Mouse (Mus musculus) spleen, postnatal 36 days (tissue): ENCODE measurements at regions not wholly inside any gene's neighbourhood (a gene's known extent, or its start where the extent isn't known, plus 50 kb on each side); places are given as distances from the start of the nearest gene placed in this dataset.

Experiments used
- DNase-seq, 2 experiments: peaks; one replicate each; pipeline ENCODE4 v3.0.0; 2022; ENCODE audit warnings: low spot score in 2 of 2, mixed read lengths in 1 of 2

DNA sequence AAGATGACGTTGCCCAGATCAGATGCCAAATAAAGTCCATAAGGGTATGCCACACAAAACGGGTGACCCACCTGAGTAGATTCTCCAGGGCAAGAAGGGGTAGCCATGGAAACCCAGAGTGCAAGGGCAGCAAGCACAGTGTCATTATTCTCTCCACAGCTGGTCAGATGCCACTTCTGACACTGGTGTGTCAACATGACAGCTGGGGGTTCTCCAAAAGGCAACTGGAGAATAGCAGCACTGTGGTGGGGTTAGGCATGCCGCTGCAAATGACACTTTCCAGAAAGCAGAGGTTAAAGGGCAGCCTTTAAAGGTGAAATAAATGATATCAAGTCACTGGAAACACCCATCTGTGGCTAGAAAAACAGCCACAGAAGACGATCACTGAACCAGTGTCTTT is 70.8 kb upstream of the Thbs2 start:
- DNase-seq: no peak

DNA sequence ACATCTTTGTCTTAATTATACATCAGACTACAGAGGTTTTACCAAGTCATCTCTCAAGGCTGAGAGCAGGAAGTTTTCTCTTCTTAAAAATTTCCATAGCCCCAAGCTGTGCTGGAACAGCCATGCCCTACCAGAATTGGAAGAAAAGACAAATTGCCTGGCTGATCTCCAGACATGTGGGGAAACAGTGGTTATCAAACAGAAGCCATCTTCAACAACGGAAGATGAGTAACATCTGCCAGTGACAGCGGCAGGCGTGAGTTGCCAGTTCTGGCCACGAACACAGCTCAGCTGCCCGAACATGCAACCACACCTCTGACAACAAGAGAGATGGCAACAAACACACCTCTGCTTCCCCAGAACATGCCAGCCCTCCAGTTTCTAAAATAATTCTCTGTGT is 59.1 kb upstream of the Thbs2 start:
- peak in 1 of 2 experiments; percentile 4 for DNase-seq

DNA sequence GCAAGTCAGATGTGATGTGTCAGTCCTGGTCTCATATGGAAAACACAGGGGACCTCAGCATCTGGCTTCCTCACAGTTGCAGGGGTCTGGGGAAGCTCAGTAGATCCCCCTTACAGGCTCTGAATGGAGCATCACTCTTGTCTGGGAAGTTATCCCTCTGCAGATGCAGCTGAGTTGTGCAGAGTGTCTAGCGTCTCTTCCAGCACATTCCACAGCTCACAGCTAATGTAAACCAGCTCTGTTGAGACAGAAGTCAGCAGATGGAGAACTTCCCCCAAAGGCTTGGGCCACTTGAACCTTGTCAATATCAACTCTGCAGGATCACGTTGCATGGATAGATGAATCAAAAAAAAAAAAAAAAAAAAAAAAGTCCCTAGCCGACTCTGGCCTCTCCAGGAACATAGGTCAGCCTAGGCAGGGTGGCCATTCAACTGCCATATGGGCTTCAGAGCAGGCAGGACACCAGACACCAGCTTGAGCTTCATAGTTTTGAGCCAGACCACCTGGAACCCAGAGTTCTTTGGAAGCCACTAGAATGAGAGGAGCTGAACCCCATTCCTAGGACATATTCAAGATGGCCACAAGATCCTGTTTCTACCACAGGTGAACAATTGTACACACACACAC is 56.6 kb upstream of the Thbs2 start:
- DNase-seq: peak in 1 of 2 experiments; percentile 7

DNA sequence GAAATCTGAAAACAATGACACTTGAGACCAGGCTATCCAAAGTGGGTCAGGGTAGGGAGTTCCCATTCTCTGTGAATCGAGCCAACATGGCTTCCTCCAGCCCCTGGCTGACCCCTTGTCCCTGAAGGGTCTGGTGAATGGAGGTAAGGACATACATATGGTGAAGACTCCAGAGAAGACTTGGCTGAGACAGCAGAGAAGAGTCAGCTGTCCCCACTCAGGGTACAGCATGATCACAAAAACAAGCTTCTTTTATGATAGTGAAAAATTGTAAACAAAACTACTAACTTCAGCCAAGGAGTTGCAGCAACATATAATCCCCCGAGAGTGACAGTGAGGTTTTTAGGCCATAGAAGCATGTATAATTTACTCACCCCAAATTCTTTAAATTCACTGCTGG is 55.2 kb upstream of the Thbs2 start:
- no peak for DNase-seq

DNA sequence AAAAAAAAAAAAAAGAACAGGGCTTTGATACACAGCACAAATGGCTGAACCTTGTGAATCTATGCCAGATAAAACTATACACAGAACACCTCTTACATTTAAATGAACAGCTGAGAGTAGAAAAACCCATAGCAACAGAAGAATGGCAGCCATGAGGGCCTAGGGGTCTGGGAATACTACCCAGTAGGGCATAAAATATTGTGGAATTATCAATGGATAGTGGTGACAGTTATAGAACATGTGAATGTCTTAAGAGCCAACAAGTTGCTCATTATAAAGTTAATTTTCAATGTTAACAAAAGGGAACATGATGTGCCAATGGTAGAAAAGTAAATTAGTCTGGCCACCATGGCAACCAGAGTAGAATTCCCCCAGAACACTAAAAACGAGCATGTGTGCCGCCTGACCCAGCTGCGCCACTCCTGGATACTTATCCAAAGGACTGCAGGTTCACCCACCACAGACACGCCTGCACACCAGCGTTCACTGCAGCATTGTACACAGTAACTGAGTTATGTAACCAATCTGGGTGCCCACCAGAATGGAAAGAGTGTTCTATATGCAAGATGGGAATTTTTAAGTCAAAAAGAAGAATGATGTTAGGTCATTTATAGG is 53.3 kb upstream of the Thbs2 start:
- DNase-seq: no peak

DNA sequence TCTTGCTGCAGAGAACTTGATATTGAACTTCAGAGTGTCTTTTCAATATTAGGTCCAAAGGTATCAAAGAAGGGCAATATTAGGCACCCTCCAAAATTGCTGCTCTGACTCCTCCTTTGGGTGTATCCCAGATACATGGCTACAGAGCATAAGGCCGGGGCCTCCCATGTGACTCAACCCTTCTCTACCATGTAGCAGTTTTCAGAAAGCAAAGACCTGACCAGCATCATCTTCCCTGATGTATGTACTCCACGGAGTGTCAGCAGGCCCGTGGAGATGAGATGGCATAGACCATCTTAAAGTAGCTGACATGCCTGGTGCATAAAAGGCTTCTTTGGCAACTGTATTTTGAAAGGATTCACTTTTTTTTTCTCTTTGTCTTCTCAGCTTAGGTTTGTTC is 51.5 kb upstream of the Thbs2 start:
- no peak for DNase-seq

DNA sequence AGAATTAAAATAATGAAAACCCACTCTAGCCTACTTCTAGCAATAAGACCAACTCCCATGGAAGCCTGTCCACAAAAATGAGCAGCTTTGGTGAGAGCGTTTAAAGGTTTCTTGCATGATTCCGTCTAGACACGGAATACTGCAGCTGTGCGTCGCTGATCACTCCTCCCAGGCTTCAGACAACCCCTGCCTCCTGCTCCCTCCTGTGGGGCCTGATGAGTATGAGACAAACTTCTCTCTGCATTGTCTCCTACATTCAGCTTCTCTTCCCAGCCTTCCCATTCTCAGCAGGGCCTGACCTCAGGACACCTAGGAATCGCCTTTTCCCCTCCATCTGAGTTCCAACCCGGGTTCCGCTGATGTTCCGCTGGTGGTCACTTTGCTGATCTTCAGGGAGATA is 50.0 kb upstream of the Thbs2 start:
- DNase-seq: no peak
